Mouse (Mus musculus): ENCODE data around the gene Olfr1448. TPM values are rescaled to one million over a fixed set of nuclear protein-coding genes. Genes with fewer than 3 reads are reported as not detected.

The Olfr1448 gene
- polyA plus RNA-seq (2014; fragmentation: Illumina TruSeq; extraction: RNeasy Lipid Tissue Mini Kit (QIAGEN cat#74804); ENCODE audit: low read depth, low replicate concordance): not detected

GRCm38 (mm10) chr19:12924319-12924718, at the start of gene Olfr1448:
TSS of gene Olfr1448 (minus strand) at chr19:12924419.

GRCm38 (mm10) chr19:12949958-12950357, 25.7 kb upstream of the Olfr1448 start, which contains the start of gene Olfr1450:
TSS of gene Olfr1450 (plus strand) at chr19:12950258.

GRCm38 (mm10) chr19:12930540-12930939, 6.3 kb upstream of the Olfr1448 start, which contains the start of gene Olfr1449:
TSS of gene Olfr1449 (plus strand) at chr19:12930840.

GRCm38 (mm10) chr19:12903643-12904042, 20.6 kb downstream of the Olfr1448 start, which contains the start of gene Olfr1447:
TSS of gene Olfr1447 (minus strand) at chr19:12903743.

GRCm38 (mm10) chr19:12893424-12893823, 30.8 kb downstream of the Olfr1448 start, which contains the start of gene Olfr1446:
TSS of gene Olfr1446 (minus strand) at chr19:12893524.

GRCm38 (mm10) chr19:12883555-12883954, 40.7 kb downstream of the Olfr1448 start, which contains the start of gene Olfr1445:
TSS of gene Olfr1445 (plus strand) at chr19:12883855.

Other genes starting within 250 kb of the Olfr1448 start
- not detected for gene Olfr1443, start 246.3 kb downstream of the Olfr1448 start, polyA plus RNA-seq (2014; fragmentation: Illumina TruSeq; extraction: RNeasy Lipid Tissue Mini Kit (QIAGEN cat#74804); ENCODE audit: low read depth, low replicate concordance)
- gene Keg1, start 228.6 kb downstream of the Olfr1448 start, polyA plus RNA-seq (2014; fragmentation: Illumina TruSeq; extraction: RNeasy Lipid Tissue Mini Kit (QIAGEN cat#74804); ENCODE audit: low read depth, low replicate concordance): not detected
- 2.2 TPM for gene Cntf, start 158.8 kb downstream of the Olfr1448 start, polyA plus RNA-seq (2014; fragmentation: Illumina TruSeq; extraction: RNeasy Lipid Tissue Mini Kit (QIAGEN cat#74804); ENCODE audit: low read depth, low replicate concordance)
- 205 TPM for gene Zfp91, start 128.3 kb downstream of the Olfr1448 start, polyA plus RNA-seq (2014; fragmentation: Illumina TruSeq; extraction: RNeasy Lipid Tissue Mini Kit (QIAGEN cat#74804); ENCODE audit: low read depth, low replicate concordance)
- 4.7 TPM for gene Lpxn, start 128.2 kb downstream of the Olfr1448 start, polyA plus RNA-seq (2014; fragmentation: Illumina TruSeq; extraction: RNeasy Lipid Tissue Mini Kit (QIAGEN cat#74804); ENCODE audit: low read depth, low replicate concordance)
- not detected for gene Gm5244, start 77.7 kb downstream of the Olfr1448 start, polyA plus RNA-seq (2014; fragmentation: Illumina TruSeq; extraction: RNeasy Lipid Tissue Mini Kit (QIAGEN cat#74804); ENCODE audit: low read depth, low replicate concordance)
- not detected for gene Olfr1444, start 67.1 kb downstream of the Olfr1448 start, polyA plus RNA-seq (2014; fragmentation: Illumina TruSeq; extraction: RNeasy Lipid Tissue Mini Kit (QIAGEN cat#74804); ENCODE audit: low read depth, low replicate concordance)
- not detected for gene Olfr1445, start 40.6 kb downstream of the Olfr1448 start, polyA plus RNA-seq (2014; fragmentation: Illumina TruSeq; extraction: RNeasy Lipid Tissue Mini Kit (QIAGEN cat#74804); ENCODE audit: low read depth, low replicate concordance)
- not detected for gene Olfr1446, start 30.9 kb downstream of the Olfr1448 start, polyA plus RNA-seq (2014; fragmentation: Illumina TruSeq; extraction: RNeasy Lipid Tissue Mini Kit (QIAGEN cat#74804); ENCODE audit: low read depth, low replicate concordance)
- not detected for gene Olfr1447, start 20.7 kb downstream of the Olfr1448 start, polyA plus RNA-seq (2014; fragmentation: Illumina TruSeq; extraction: RNeasy Lipid Tissue Mini Kit (QIAGEN cat#74804); ENCODE audit: low read depth, low replicate concordance)
- gene Olfr1449, start 6.4 kb upstream of the Olfr1448 start, polyA plus RNA-seq (2014; fragmentation: Illumina TruSeq; extraction: RNeasy Lipid Tissue Mini Kit (QIAGEN cat#74804); ENCODE audit: low read depth, low replicate concordance): not detected
- gene Olfr1450, start 25.8 kb upstream of the Olfr1448 start, polyA plus RNA-seq (2014; fragmentation: Illumina TruSeq; extraction: RNeasy Lipid Tissue Mini Kit (QIAGEN cat#74804); ENCODE audit: low read depth, low replicate concordance): not detected
- not detected for gene Olfr1451, start 70.6 kb upstream of the Olfr1448 start, polyA plus RNA-seq (2014; fragmentation: Illumina TruSeq; extraction: RNeasy Lipid Tissue Mini Kit (QIAGEN cat#74804); ENCODE audit: low read depth, low replicate concordance)
- gene Olfr1453, start 103.9 kb upstream of the Olfr1448 start, polyA plus RNA-seq (2014; fragmentation: Illumina TruSeq; extraction: RNeasy Lipid Tissue Mini Kit (QIAGEN cat#74804); ENCODE audit: low read depth, low replicate concordance): not detected
- not detected for gene Olfr1454, start 136.2 kb upstream of the Olfr1448 start, polyA plus RNA-seq (2014; fragmentation: Illumina TruSeq; extraction: RNeasy Lipid Tissue Mini Kit (QIAGEN cat#74804); ENCODE audit: low read depth, low replicate concordance)
- gene Olfr1457, start 173.5 kb upstream of the Olfr1448 start, polyA plus RNA-seq (2014; fragmentation: Illumina TruSeq; extraction: RNeasy Lipid Tissue Mini Kit (QIAGEN cat#74804); ENCODE audit: low read depth, low replicate concordance): not detected
- not detected for gene Olfr1458, start 182.4 kb upstream of the Olfr1448 start, polyA plus RNA-seq (2014; fragmentation: Illumina TruSeq; extraction: RNeasy Lipid Tissue Mini Kit (QIAGEN cat#74804); ENCODE audit: low read depth, low replicate concordance)
- not detected for gene Olfr1459, start 225.1 kb upstream of the Olfr1448 start, polyA plus RNA-seq (2014; fragmentation: Illumina TruSeq; extraction: RNeasy Lipid Tissue Mini Kit (QIAGEN cat#74804); ENCODE audit: low read depth, low replicate concordance)
- not detected for gene Olfr1461, start 238.6 kb upstream of the Olfr1448 start, polyA plus RNA-seq (2014; fragmentation: Illumina TruSeq; extraction: RNeasy Lipid Tissue Mini Kit (QIAGEN cat#74804); ENCODE audit: low read depth, low replicate concordance)

Data from sigmoid colon, adult 10 weeks (tissue).